Comparison of ENCODE assay signal across 14 mouse cellular contexts in genomic region chr8:6132243-6132751, GRCm38 (mm10).
DNase-seq lines count a peak whose midpoint lies in the region; ATAC-seq and TF ChIP-seq lines count a peak whose summit lies in the region.
"Had no signal": no experiment of that assay in that cellular context is flagged by ENCODE, and none has a peak within 500 bp of the region (broad histone marks: within the 10 kb centered on the region; RNA-seq: fewer than 3 reads in every experiment).

No protein-coding gene starts in this region.

- no peaks in the 10 kb centered on the region for H3K36me3 ChIP-seq in intestine, embryonic 14.5 days (ENCODE audit: control insufficient read depth, insufficient read depth, low read length)
- H3K36me3 ChIP-seq in intestine, postnatal 0 days (ENCODE audit: control insufficient read depth, insufficient read depth), result no peaks in the 10 kb centered on the region
- no peaks in the 10 kb centered on the region for H3K36me3 ChIP-seq in hindbrain, embryonic 15.5 days
- H3K36me3 ChIP-seq: limb, embryonic 12.5 days had no signal

- peak overlapping the region; percentile 51; the same call in 1 of the 2 replicates for H3K27ac ChIP-seq in intestine, embryonic 14.5 days (ENCODE audit: low read depth)
- H3K27ac ChIP-seq in intestine, postnatal 0 days (ENCODE audit: low read depth, low read length), result no peak overlapping the region
- H3K27ac ChIP-seq in hindbrain, embryonic 15.5 days (replicated peaks), result no peak overlapping the region
- H3K27ac ChIP-seq: limb, embryonic 12.5 days had no signal

- no peak overlapping the region for H3K4me2 ChIP-seq in intestine, embryonic 14.5 days (ENCODE audit: low read length)
- H3K4me2 ChIP-seq in intestine, postnatal 0 days (replicated peaks; ENCODE audit: low read depth), result no peak overlapping the region
- no peak overlapping the region for H3K4me2 ChIP-seq in hindbrain, embryonic 15.5 days
- H3K4me2 ChIP-seq: limb, embryonic 12.5 days had no signal

- no peak overlapping the region for H3K4me3 ChIP-seq in intestine, embryonic 14.5 days (ENCODE audit: low read depth, low read length)
- H3K4me3 ChIP-seq in intestine, postnatal 0 days (ENCODE audit: low read depth, low read length), result no peak overlapping the region
- no peak overlapping the region for H3K4me3 ChIP-seq in hindbrain, embryonic 15.5 days
- H3K4me3 ChIP-seq: limb, embryonic 12.5 days had no signal

- no peaks in the 10 kb centered on the region for H3K27me3 ChIP-seq in intestine, embryonic 14.5 days (replicated peaks; ENCODE audit: control insufficient read depth, insufficient read depth, low read length)
- H3K27me3 ChIP-seq in intestine, postnatal 0 days (replicated peaks; ENCODE audit: control insufficient read depth, insufficient read depth, low read length), result no peaks in the 10 kb centered on the region
- no peaks in the 10 kb centered on the region for H3K27me3 ChIP-seq in hindbrain, embryonic 15.5 days
- H3K27me3 ChIP-seq: limb, embryonic 12.5 days; Patski had no signal

- no peak for TF ChIP-seq CTCF in intestine, postnatal 0 days (IDR thresholded peaks at IDR 0.05; ENCODE audit: low read depth)

- DNase-seq in intestine, embryonic 14.5 days (ENCODE audit: low spot score), result no peak
- DNase-seq in embryo, embryonic 9.5 days (ENCODE audit: extremely low spot score), result peak; percentile 12
- peak; percentile 26 for DNase-seq in retina, adult 2 months (ENCODE audit: low read depth, low spot score)
- no peak for DNase-seq in lung, postnatal 4 days
- DNase-seq in adrenal gland, adult 8-10 months, result no peak
- DNase-seq: adrenal gland, postnatal 14 days; cerebellum, adult 8-10 months; heart, postnatal 36 days; kidney, postnatal 36 days had no signal

- H3K9ac ChIP-seq in intestine, embryonic 14.5 days (ENCODE audit: low read length), result no peak overlapping the region
- H3K9ac ChIP-seq in intestine, postnatal 0 days (ENCODE audit: low read depth, low read length), result no peak overlapping the region
- H3K9ac ChIP-seq in hindbrain, embryonic 15.5 days, result no peak overlapping the region
- H3K9ac ChIP-seq: limb, embryonic 12.5 days had no signal

- WGBS in intestine, embryonic 14.5 days, result 44% methylated on average over 3 of the region's 3 CpGs
- WGBS in intestine, postnatal 0 days, result 59% methylated on average over 3 of the region's 3 CpGs
- WGBS in hindbrain, embryonic 15.5 days, result 9% methylated on average over 3 of the region's 3 CpGs

- peak; percentile 43; the same call in 1 of the 2 replicates for ATAC-seq in intestine, embryonic 14.5 days (replicated peaks; ENCODE audit: low FRiP score, low TSS enrichment, low read depth)
- ATAC-seq in intestine, postnatal 0 days, result no peak
- ATAC-seq in hindbrain, embryonic 15.5 days (ENCODE audit: low FRiP score, low read depth), result peak; percentile 78; the same call in 1 of the 2 replicates
- no peak for ATAC-seq in CD4-positive, CD25-positive, alpha-beta regulatory T cell, adult 4 months
- ATAC-seq: Patski had no signal

- H3K9me3 ChIP-seq in intestine, embryonic 14.5 days (ENCODE audit: control insufficient read depth, low read length), result no peaks in the 10 kb centered on the region
- no peaks in the 10 kb centered on the region for H3K9me3 ChIP-seq in intestine, postnatal 0 days (ENCODE audit: control insufficient read depth)
- H3K9me3 ChIP-seq in hindbrain, embryonic 15.5 days, result no peaks in the 10 kb centered on the region
- H3K9me3 ChIP-seq: limb, embryonic 12.5 days had no signal

- 0 out of 2 replicates have a peak, but pooled peaks cover 6% of the 10 kb centered on the region for H3K4me1 ChIP-seq in intestine, embryonic 14.5 days (replicated peaks; ENCODE audit: control insufficient read depth, insufficient read depth, low read length)
- no peaks in the 10 kb centered on the region for H3K4me1 ChIP-seq in intestine, postnatal 0 days (replicated peaks; ENCODE audit: control insufficient read depth, insufficient read depth, low read length)
- H3K4me1 ChIP-seq in hindbrain, embryonic 15.5 days (replicated peaks), result no peaks in the 10 kb centered on the region
- H3K4me1 ChIP-seq: limb, embryonic 12.5 days had no signal

Comparison
In these comparisons a context has a peak if more than half of its experiments do, and no peak if none do; other contexts are left out.
1. ATAC-seq: peak in intestine, embryonic 14.5 days (single experiment) and hindbrain, embryonic 15.5 days (single experiment); none in intestine, postnatal 0 days (single experiment) and CD4-positive, CD25-positive, alpha-beta regulatory T cell, adult 4 months (single experiment).
2. DNase-seq: peak in embryo, embryonic 9.5 days (single experiment) and retina, adult 2 months (single experiment); none in intestine, embryonic 14.5 days (single experiment), lung, postnatal 4 days (0 of 2) and adrenal gland, adult 8-10 months (single experiment).